Mouse (Mus musculus) layer of hippocampus, adult 11-12 months (tissue): ENCODE measurements around the gene Ccnl1.

Source experiments
- DNase-seq: peaks from one replicate; pipeline ENCODE4 v3.0.0; 2022; ENCODE audit warnings: low spot score

Gene Ccnl1

GRCm38 (mm10) chr3:65959416-65960001 lies 1.5 kb upstream of the Ccnl1 start:
- DNase-seq, result no peak

GRCm38 (mm10) chr3:65958840-65959185 lies 764 bp upstream of the Ccnl1 start:
- peak; percentile 14 for DNase-seq

GRCm38 (mm10) chr3:65957271-65958101 lies 563 bp downstream of the Ccnl1 start:
- peak; percentile 49 for DNase-seq

- DNase-seq, result no peak
Observed at GRCm38 (mm10) chr3:65954499-65955391, 3.3 kb downstream of the Ccnl1 start.

GRCm38 (mm10) chr3:65950831-65951365 lies 7.2 kb downstream of the Ccnl1 start:
- no peak for DNase-seq

GRCm38 (mm10) chr3:65950304-65950703 lies 7.7 kb downstream of the Ccnl1 start:
- DNase-seq, result no peak

GRCm38 (mm10) chr3:65945277-65945932 lies 12.6 kb downstream of the Ccnl1 start:
- DNase-seq, result no peak

GRCm38 (mm10) chr3:65944713-65945112 lies 13.3 kb downstream of the Ccnl1 start:
- DNase-seq, result no peak

GRCm38 (mm10) chr3:65943453-65943852 lies 14.6 kb downstream of the Ccnl1 start:
- DNase-seq, result no peak

GRCm38 (mm10) chr3:65941052-65941451 lies 17.0 kb downstream of the Ccnl1 start:
- DNase-seq, result no peak

GRCm38 (mm10) chr3:65938211-65938610 lies 19.8 kb downstream of the Ccnl1 start:
- no peak for DNase-seq

- no peak for DNase-seq
Observed at GRCm38 (mm10) chr3:65936384-65936783, 21.7 kb downstream of the Ccnl1 start.

GRCm38 (mm10) chr3:65935153-65935552 lies 22.9 kb downstream of the Ccnl1 start:
- no peak for DNase-seq

- DNase-seq, result no peak
Observed at GRCm38 (mm10) chr3:65933726-65934125, 24.3 kb downstream of the Ccnl1 start.

GRCm38 (mm10) chr3:65931542-65931941 lies 26.5 kb downstream of the Ccnl1 start:
- no peak for DNase-seq

- DNase-seq, result no peak
Observed at GRCm38 (mm10) chr3:65930636-65931035, 27.4 kb downstream of the Ccnl1 start.

- peak; percentile 84 for DNase-seq
Observed at GRCm38 (mm10) chr3:65929821-65930633, 28.0 kb downstream of the Ccnl1 start.

- peak; percentile 81 for DNase-seq
Observed at GRCm38 (mm10) chr3:65929304-65929783, 28.7 kb downstream of the Ccnl1 start.

- no peak for DNase-seq
Observed at GRCm38 (mm10) chr3:65928614-65929272, 29.3 kb downstream of the Ccnl1 start.

- peak; percentile 39 for DNase-seq
Observed at GRCm38 (mm10) chr3:65927685-65928084, 30.4 kb downstream of the Ccnl1 start.
